Mouse (Mus musculus): ENCODE measurements around the gene Trim63. TPM values are rescaled to one million over a fixed set of nuclear protein-coding genes. Genes with fewer than 3 reads are reported as not detected.

Trim63 gene
- polyA plus RNA-seq, 1 experiment: 0.19 TPM

DNA sequence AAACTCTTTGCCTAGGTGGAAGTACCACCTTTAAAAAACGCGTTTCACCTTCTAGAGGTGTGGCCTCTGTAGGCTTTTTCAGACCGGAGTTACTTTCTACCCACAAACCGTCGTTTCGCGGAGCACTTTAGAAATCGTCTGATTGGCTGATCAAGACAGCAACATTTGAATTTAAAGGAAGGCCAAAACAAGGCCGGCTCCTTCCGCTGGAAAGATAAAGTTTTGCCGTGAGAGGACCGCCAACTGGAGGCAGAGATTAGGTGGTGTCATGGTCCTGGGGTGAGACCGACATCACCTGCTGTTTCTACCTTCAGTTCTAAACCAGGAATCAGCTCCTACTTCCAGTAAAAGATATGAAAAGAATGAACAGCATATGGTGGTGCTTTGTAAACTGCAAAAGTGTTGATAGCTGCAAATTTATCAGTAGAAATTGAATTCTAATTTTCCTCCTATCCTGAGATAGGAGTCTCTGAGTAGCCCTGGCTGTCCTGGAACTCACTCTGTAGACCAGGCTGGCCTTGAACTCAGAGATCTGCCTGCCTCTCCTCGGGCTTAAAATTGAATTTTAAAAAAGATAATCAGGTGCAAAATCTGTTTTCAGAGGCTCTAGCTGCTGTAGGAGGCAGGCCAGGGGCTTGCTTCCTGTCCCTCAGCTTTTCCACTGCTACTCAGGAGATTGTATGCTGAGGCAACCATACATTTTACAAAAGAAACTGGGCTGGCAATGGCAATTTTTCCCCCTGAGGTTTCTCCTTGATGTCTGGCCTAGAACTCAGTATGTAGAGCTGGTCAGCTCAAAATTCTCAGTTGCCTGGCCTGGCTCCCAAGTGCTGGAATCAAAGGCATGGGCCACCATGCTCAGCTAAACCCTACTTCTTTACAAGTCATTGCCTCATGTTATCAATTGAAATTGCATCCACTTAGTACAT is 41.2 kb upstream of the Trim63 start:
- H3ac ChIP-seq (ENCODE audit: control insufficient read depth, insufficient read length, low read depth): no peak overlapping the region
- no peak for TF ChIP-seq USF1 (IDR thresholded peaks at IDR 0.05; ENCODE audit: low read depth)
- no peak for TF ChIP-seq MYOG (IDR thresholded peaks at IDR 0.05; ENCODE audit: control insufficient read depth, extremely low read depth, insufficient read length)
- no peak for TF ChIP-seq CEBPB (IDR thresholded peaks at IDR 0.05; ENCODE audit: low read depth)
- TF ChIP-seq CTCF (IDR thresholded peaks at IDR 0.05; ENCODE audit: control insufficient read depth, insufficient read depth, insufficient read length): no peak
- TF ChIP-seq MAX (IDR thresholded peaks at IDR 0.05): no peak
- no peaks in the 10 kb centered on the region for H3K27me3 ChIP-seq (ENCODE audit: control insufficient read depth, insufficient read depth, insufficient read length)
- no peaks in the 10 kb centered on the region for H3K79me3 ChIP-seq (ENCODE audit: low read depth)
- peaks cover 15% of the 10 kb centered on the region for H3K36me3 ChIP-seq (ENCODE audit: control insufficient read depth, insufficient read depth)
- H3K79me2 ChIP-seq (ENCODE audit: control insufficient read depth, insufficient read depth): no peaks in the 10 kb centered on the region
- no peak overlapping the region for H3K4me3 ChIP-seq (ENCODE audit: insufficient read depth, poor library complexity, severe bottlenecking)

DNA sequence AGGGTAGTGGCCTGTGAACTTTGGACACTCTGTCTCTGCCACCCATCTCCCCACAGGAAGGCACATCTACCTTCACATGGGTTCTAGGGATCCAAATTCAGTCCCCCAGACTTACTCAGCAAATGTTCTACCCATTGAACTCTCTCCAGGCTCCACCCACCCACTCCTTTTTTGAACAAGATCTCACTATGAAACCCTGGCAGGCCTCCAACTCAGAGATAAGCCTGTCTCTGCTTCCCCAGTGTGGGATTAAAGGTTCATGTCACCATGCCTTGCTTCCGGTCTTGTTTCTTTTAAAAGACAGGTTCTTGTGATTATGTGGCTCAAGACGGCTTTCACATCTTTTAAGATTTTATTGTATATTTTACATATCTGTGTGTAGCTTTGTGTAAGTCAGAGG is 30.0 kb upstream of the Trim63 start:
- peaks cover 1% of the 10 kb centered on the region for H3K79me3 ChIP-seq (ENCODE audit: low read depth)
- TF ChIP-seq MAX (IDR thresholded peaks at IDR 0.05) (no peak), CEBPB (IDR thresholded peaks at IDR 0.05; ENCODE audit: low read depth) (no peak), USF1 (IDR thresholded peaks at IDR 0.05; ENCODE audit: low read depth) (no peak), FOSL1 (IDR thresholded peaks at IDR 0.05; ENCODE audit: insufficient read depth, low read length, poor library complexity, severe bottlenecking) (no peak), MYOG (IDR thresholded peaks at IDR 0.05; ENCODE audit: control insufficient read depth, extremely low read depth, insufficient read length) (no peak), CTCF (IDR thresholded peaks at IDR 0.05; ENCODE audit: control insufficient read depth, insufficient read depth, insufficient read length) (no peak), MYOD1 (IDR thresholded peaks at IDR 0.05; ENCODE audit: control insufficient read depth, insufficient read length, low read depth) (no peak)
- H3K27me3 ChIP-seq (ENCODE audit: control insufficient read depth, insufficient read depth, insufficient read length): no peaks in the 10 kb centered on the region
- peaks cover 27% of the 10 kb centered on the region for H3K36me3 ChIP-seq (ENCODE audit: control insufficient read depth, insufficient read depth)
- H3K79me2 ChIP-seq (ENCODE audit: control insufficient read depth, insufficient read depth): peaks cover 23% of the 10 kb centered on the region
- H3ac ChIP-seq (ENCODE audit: control insufficient read depth, insufficient read length, low read depth): no peak overlapping the region
- no peak overlapping the region for H3K4me3 ChIP-seq (ENCODE audit: insufficient read depth, poor library complexity, severe bottlenecking)

DNA sequence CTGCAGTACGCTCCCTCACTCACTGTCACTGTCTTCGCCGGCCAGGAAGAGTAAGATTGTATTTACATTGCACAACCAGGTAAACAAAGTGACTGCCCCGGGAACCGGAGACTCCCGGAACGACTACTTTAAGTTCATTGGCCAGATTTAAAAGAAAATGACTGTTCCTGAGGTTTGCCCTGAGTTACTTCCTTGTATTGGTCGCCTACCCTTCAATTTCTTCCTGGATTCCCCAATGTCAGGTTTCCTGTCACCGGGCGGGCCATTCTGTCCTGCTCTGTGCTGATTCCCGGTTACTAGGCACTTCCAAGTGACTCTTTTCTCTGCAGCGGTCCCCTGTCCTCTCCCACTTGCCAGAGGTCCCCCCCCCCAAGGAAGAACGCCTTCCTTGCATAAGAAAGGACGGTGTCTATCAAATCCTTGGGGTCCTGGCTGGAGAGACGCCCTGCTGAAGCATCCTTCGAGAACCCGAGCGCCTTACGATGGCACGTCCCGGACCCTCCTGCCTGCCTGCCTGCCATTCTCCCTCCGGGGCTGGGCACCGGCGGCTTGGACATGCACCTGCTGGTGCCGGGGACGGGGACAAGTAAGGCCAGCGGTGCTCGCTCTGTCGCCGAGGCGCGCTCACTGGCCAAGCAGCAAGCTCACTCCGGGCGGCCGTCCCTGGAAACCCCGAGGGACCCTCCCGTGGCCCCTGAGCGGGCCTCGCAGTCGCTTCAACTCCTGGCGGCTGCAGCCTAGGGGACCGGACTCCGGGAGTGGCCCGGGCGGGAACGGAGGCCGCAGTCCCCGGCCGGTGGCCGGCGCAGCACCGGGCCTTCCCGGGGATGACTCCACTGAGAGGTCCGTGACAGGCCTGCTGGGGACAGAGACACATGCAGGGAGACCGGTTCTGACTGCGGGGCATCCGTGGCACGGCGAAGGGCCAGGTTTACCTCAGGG is 28.4 kb upstream of the Trim63 start:
- Histone ChIP-seq H3K4me3 (ENCODE audit: insufficient read depth, poor library complexity, severe bottlenecking) (peak overlapping the region; percentile 79), H3K79me2 (ENCODE audit: control insufficient read depth, insufficient read depth) (peaks cover 23% of the 10 kb centered on the region), H3K36me3 (ENCODE audit: control insufficient read depth, insufficient read depth) (peaks cover 23% of the 10 kb centered on the region), H3K79me3 (ENCODE audit: low read depth) (peaks cover 1% of the 10 kb centered on the region), H3K27me3 (ENCODE audit: control insufficient read depth, insufficient read depth, insufficient read length) (no peaks in the 10 kb centered on the region), H3ac (ENCODE audit: control insufficient read depth, insufficient read length, low read depth) (peak overlapping the region; percentile 94)
- no peak for TF ChIP-seq MAX (IDR thresholded peaks at IDR 0.05)
- no peak for TF ChIP-seq CTCF (IDR thresholded peaks at IDR 0.05; ENCODE audit: control insufficient read depth, insufficient read depth, insufficient read length)
- TF ChIP-seq FOSL1 (IDR thresholded peaks at IDR 0.05; ENCODE audit: insufficient read depth, low read length, poor library complexity, severe bottlenecking): no peak
- no peak for TF ChIP-seq USF1 (IDR thresholded peaks at IDR 0.05; ENCODE audit: low read depth)

DNA sequence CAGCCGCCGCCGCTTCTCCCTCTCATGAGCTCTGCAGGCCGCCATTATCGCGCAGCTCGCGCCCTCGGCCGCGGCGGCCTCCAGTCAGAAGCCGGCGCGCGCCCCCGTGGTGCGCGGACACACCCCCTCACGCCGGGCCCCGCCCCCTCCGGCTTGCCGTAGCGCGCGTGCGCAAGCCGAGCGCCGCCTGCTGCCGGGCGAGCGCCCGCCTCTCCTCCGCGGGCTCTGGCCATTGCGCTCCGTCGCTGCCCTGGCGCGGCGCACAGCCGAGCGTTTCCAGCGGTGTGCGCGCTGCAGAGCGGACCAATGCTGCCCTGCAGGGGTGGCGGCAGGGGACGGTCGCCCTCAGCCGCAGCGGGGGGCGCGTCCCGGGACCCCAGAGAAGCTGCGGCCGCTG is 27.8 kb upstream of the Trim63 start:
- no peak for TF ChIP-seq USF1 (IDR thresholded peaks at IDR 0.05; ENCODE audit: low read depth)
- TF ChIP-seq CTCF (IDR thresholded peaks at IDR 0.05; ENCODE audit: control insufficient read depth, insufficient read depth, insufficient read length): peak; percentile 52

DNA sequence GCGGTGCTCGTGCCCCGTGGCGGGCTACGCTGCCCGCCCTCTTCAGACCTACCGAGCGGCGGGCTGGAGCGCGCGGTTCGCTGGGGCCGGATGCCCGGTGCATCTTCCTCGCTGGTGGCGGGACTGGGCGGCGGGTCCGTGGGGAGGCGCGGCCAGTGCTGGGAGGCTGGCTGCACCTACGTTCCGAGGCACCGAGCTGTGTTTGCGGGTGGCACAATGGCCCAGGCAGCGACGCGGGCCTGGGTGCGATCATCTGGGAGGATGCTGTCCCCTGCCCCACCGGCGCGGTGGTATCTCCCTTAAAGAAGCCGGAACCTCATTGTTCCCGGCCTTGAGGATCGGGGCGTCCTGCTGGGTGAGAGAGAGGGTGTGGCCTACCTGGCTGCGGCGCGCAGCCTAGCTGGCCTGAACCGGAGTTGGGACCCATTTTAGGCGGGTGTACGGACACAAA is 27.3 kb upstream of the Trim63 start, which contains the start of gene Pdik1l:
Gene Pdik1l, minus strand, starts transcription at position 321 of the 451 bp plus-strand sequence.
- Histone ChIP-seq H3K27me3 (ENCODE audit: control insufficient read depth, insufficient read depth, insufficient read length) (no peaks in the 10 kb centered on the region), H3K36me3 (ENCODE audit: control insufficient read depth, insufficient read depth) (peaks cover 13% of the 10 kb centered on the region), H3K4me3 (ENCODE audit: insufficient read depth, poor library complexity, severe bottlenecking) (peak within 1 kb of the TSS; percentile 79), H3K79me2 (ENCODE audit: control insufficient read depth, insufficient read depth) (peaks cover 23% of the 10 kb centered on the region), H3ac (ENCODE audit: control insufficient read depth, insufficient read length, low read depth) (peak within 1 kb of the TSS; percentile 95), H3K79me3 (ENCODE audit: low read depth) (peaks cover 1% of the 10 kb centered on the region)
- no peak for TF ChIP-seq MYOD1 (IDR thresholded peaks at IDR 0.05; ENCODE audit: control insufficient read depth, insufficient read length, low read depth)
- TF ChIP-seq MAX (IDR thresholded peaks at IDR 0.05): peak; percentile 10

More for the DNA sequence above, 27.8 kb upstream of the Trim63 start:
- peak overlapping the region; percentile 79 for H3K4me3 ChIP-seq (ENCODE audit: insufficient read depth, poor library complexity, severe bottlenecking)
- H3K36me3 ChIP-seq (ENCODE audit: control insufficient read depth, insufficient read depth): peaks cover 16% of the 10 kb centered on the region
- H3K79me2 ChIP-seq (ENCODE audit: control insufficient read depth, insufficient read depth): peaks cover 23% of the 10 kb centered on the region
- H3K79me3 ChIP-seq (ENCODE audit: low read depth): peaks cover 1% of the 10 kb centered on the region
- H3K27me3 ChIP-seq (ENCODE audit: control insufficient read depth, insufficient read depth, insufficient read length): no peaks in the 10 kb centered on the region
- H3ac ChIP-seq (ENCODE audit: control insufficient read depth, insufficient read length, low read depth): peak overlapping the region; percentile 95
